Mouse (Mus musculus) liver, adult 2 months (tissue): ENCODE measurements around the gene Zfp692. TPM values are rescaled to one million over a fixed set of nuclear protein-coding genes. Genes with fewer than 3 reads are reported as not detected.
"Not testable (repeated sequence)": the region's sequence is repeated elsewhere in the genome, so short reads cannot be mapped to it uniquely, and the experiment has no call there.

Experiments
- DNase-seq: peaks from one replicate; pipeline ENCODE4 v3.0.0-alpha.2; 2011; ENCODE audit warnings: low read depth, low spot score; ENCODE audit errors: extremely low read depth
- H3K27ac ChIP-seq: fragments of 200-500 bp; replicated peaks from 2 replicates; pipeline ENCODE4 v1.5.1; 2012; ENCODE audit warnings: low read depth, mild to moderate bottlenecking, control low read depth, inconsistent platforms, low read length; ENCODE audit not compliant: insufficient read depth
- H3K27me3 ChIP-seq: fragments of 200-500 bp; 2 replicates; pipeline ENCODE4 v1.6.1; 2012; ENCODE audit warnings: mild to moderate bottlenecking, moderate library complexity, low read length, inconsistent platforms; ENCODE audit not compliant: control insufficient read depth, insufficient read depth
- H3K36me3 ChIP-seq: fragments of 200-500 bp; 2 replicates; pipeline ENCODE4 v1.6.1; 2012; ENCODE audit warnings: low read length, inconsistent platforms; ENCODE audit not compliant: control insufficient read depth, insufficient read depth
- H3K4me1 ChIP-seq: fragments of 200-500 bp; 2 replicates; pipeline ENCODE4 v1.6.1; 2011; ENCODE audit warnings: low read length; ENCODE audit not compliant: control insufficient read depth, insufficient read depth
- H3K4me3 ChIP-seq: fragments of 200-500 bp; 2 replicates; pipeline ENCODE4 v1.5.1; 2011; ENCODE audit warnings: low read depth, mild to moderate bottlenecking, control low read depth, low read length, moderate library complexity; ENCODE audit not compliant: insufficient read depth
- H3K79me2 ChIP-seq: fragments of 200-500 bp; 2 replicates; pipeline ENCODE4 v1.6.1; 2012; ENCODE audit warnings: inconsistent platforms, mild to moderate bottlenecking, low read length, moderate library complexity; ENCODE audit not compliant: control insufficient read depth, insufficient read depth
- H3K9ac ChIP-seq: fragments of 200-500 bp; 2 replicates; pipeline ENCODE4 v1.6.1; 2012; ENCODE audit warnings: low read depth, mild to moderate bottlenecking, control low read depth, inconsistent platforms, low read length
- CTCF ChIP-seq: fragments of 200-500 bp; IDR thresholded peaks from 2 replicates; pipeline ENCODE4 v1.5.1; 2011; ENCODE audit warnings: low read depth, low read length, control low read depth
- POLR2A ChIP-seq: fragments of 200-500 bp; IDR thresholded peaks from 2 replicates; pipeline ENCODE4 v1.6.1; 2011; ENCODE audit warnings: low read length, control low read depth; ENCODE audit not compliant: insufficient read depth; ENCODE audit errors: extremely low read depth
- WGBS: fragments of 180-500 bp; shearing (Covaris S2); methylation state at CpG from one replicate; pipeline ENCODE4 v1.1.7; 2018; 5-methylcytosine and 5-hydroxymethylcytosine counted together
- polyA plus RNA-seq: library from polyadenylated mRNA; depleted of rRNA; stranded (reverse); fragments of >200 nt; gene quantifications from 2 replicates; pipeline ENCODE4 v1.2.3, GENCODE M21; 2012; rRNA removed
- total RNA-seq: library from RNA; depleted of rRNA; stranded (reverse); fragments of >200 nt; gene quantifications from 2 replicates; pipeline ENCODE4 v1.2.3, GENCODE M21; 2014; rRNA removed

The Zfp692 gene
- total and polyA plus RNA-seq, 2 experiments = 2.3 to 8.9 TPM

GRCm38 (mm10) chr11:58354476-58354875 lies 47.6 kb downstream of the Zfp692 start:
- whole genome bisulfite sequencing = 62% methylated on average over 10 of the region's 10 CpGs
- Histone ChIP-seq H3K4me3 (no peak overlapping the region), H3K27me3 (no peaks in the 10 kb centered on the region), H3K36me3 (no peaks in the 10 kb centered on the region), H3K9ac (no peak overlapping the region), H3K27ac (no peak overlapping the region), H3K4me1 (no peaks in the 10 kb centered on the region), H3K79me2 (no peaks in the 10 kb centered on the region)
- no peak for DNase-seq
- TF ChIP-seq POLR2A (no peak), CTCF (no peak)

GRCm38 (mm10) chr11:58354927-58355326 lies 48.1 kb downstream of the Zfp692 start:
- H3K4me1 ChIP-seq = no peaks in the 10 kb centered on the region
- no peaks in the 10 kb centered on the region for H3K27me3 ChIP-seq
- H3K4me3 ChIP-seq = no peak overlapping the region
- DNase-seq = no peak
- no peak overlapping the region for H3K27ac ChIP-seq
- 76% methylated on average over 3 of the region's 3 CpGs for WGBS
- H3K36me3 ChIP-seq = no peaks in the 10 kb centered on the region
- TF ChIP-seq CTCF (no peak), POLR2A (no peak)
- H3K9ac ChIP-seq = no peak overlapping the region
- no peaks in the 10 kb centered on the region for H3K79me2 ChIP-seq

- H3K79me2 ChIP-seq = no peaks in the 10 kb centered on the region
- WGBS = 87% methylated on average over 3 of the region's 3 CpGs
These were observed 50.2 kb downstream of the Zfp692 start for GRCm38 (mm10) chr11:58357042-58357441.

GRCm38 (mm10) chr11:58357844-58358534 lies 51.1 kb downstream of the Zfp692 start:
- no peak for TF ChIP-seq POLR2A
- no peak for TF ChIP-seq CTCF
- Histone ChIP-seq H3K36me3 (no peaks in the 10 kb centered on the region), H3K27me3 (no peaks in the 10 kb centered on the region), H3K27ac (no peak overlapping the region), H3K79me2 (no peaks in the 10 kb centered on the region), H3K9ac (no peak overlapping the region), H3K4me3 (no peak overlapping the region), H3K4me1 (no peaks in the 10 kb centered on the region)
- no peak for DNase-seq
- 80% methylated on average over 6 of the region's 6 CpGs for WGBS

More at GRCm38 (mm10) chr11:58357042-58357441, 50.2 kb downstream of the Zfp692 start:
- no peak overlapping the region for H3K4me3 ChIP-seq
- DNase-seq = no peak
- no peaks in the 10 kb centered on the region for H3K4me1 ChIP-seq
- H3K27me3 ChIP-seq = no peaks in the 10 kb centered on the region
- no peak overlapping the region for H3K27ac ChIP-seq
- H3K9ac ChIP-seq = no peak overlapping the region
- no peaks in the 10 kb centered on the region for H3K36me3 ChIP-seq
- TF ChIP-seq CTCF = no peak
- TF ChIP-seq POLR2A = no peak

- not testable (repeated sequence) for H3K4me3 ChIP-seq, H3K36me3 ChIP-seq, H3K79me2 ChIP-seq, H3K27ac ChIP-seq, H3K27me3 ChIP-seq, DNase-seq, H3K4me1 ChIP-seq, H3K9ac ChIP-seq
- WGBS = no CpG with 5 or more reads among the region's 6 CpGs
These were observed 55.7 kb downstream of the Zfp692 start for GRCm38 (mm10) chr11:58362562-58362961.

Other genes with a start within 250 kb of the Zfp692 start
- not detected in 2 replicates for gene Gm12248, start 213.9 kb upstream of the Zfp692 start, total RNA-seq
- 1.7 TPM in 2 replicates for gene Gm12248, start 213.9 kb upstream of the Zfp692 start, polyA plus RNA-seq
- 48.0 and 49.1 TPM in 2 replicates for gene Cnot8, start 202.9 kb upstream of the Zfp692 start, total RNA-seq
- gene Cnot8, start 202.9 kb upstream of the Zfp692 start, polyA plus RNA-seq = 40.2 and 49.0 TPM in 2 replicates
- gene Gemin5, start 138.5 kb upstream of the Zfp692 start, total RNA-seq = 4.8 and 5.1 TPM in 2 replicates
- 2.5 and 3.5 TPM in 2 replicates for gene Gemin5, start 138.5 kb upstream of the Zfp692 start, polyA plus RNA-seq
- 34.5 and 41.1 TPM in 2 replicates for gene Mrpl22, start 135.4 kb upstream of the Zfp692 start, total RNA-seq
- 57.1 and 63.4 TPM in 2 replicates for gene Mrpl22, start 135.4 kb upstream of the Zfp692 start, polyA plus RNA-seq
- gene Igtp, start 107.5 kb upstream of the Zfp692 start, total RNA-seq = 32.5 and 33.0 TPM in 2 replicates
- gene Igtp, start 107.5 kb upstream of the Zfp692 start, polyA plus RNA-seq = 46.1 and 52.9 TPM in 2 replicates
- 21.8 and 23.9 TPM in 2 replicates for gene Irgm2, start 107.5 kb upstream of the Zfp692 start, total RNA-seq
- 29.6 and 40.8 TPM in 2 replicates for gene Irgm2, start 107.5 kb upstream of the Zfp692 start, polyA plus RNA-seq
- 0.07 TPM in 1 of 2 replicates, not detected in the other for gene 4930438A08Rik, start 32.3 kb upstream of the Zfp692 start, total RNA-seq
- gene 4930438A08Rik, start 32.3 kb upstream of the Zfp692 start, polyA plus RNA-seq = not detected in 2 replicates
- 20.7 and 23.8 TPM in 2 replicates for gene Zfp672, start 23.3 kb downstream of the Zfp692 start, total RNA-seq
- 14.9 and 18.6 TPM in 2 replicates for gene Zfp672, start 23.3 kb downstream of the Zfp692 start, polyA plus RNA-seq
- 8.9 and 10.3 TPM in 2 replicates for gene Sh3bp5l, start 23.7 kb downstream of the Zfp692 start, total RNA-seq
- 15.8 and 19.6 TPM in 2 replicates for gene Sh3bp5l, start 23.7 kb downstream of the Zfp692 start, polyA plus RNA-seq
- not detected in 2 replicates for gene Lypd8, start 72.0 kb downstream of the Zfp692 start, total RNA-seq
- 2.6 and 4.0 TPM in 2 replicates for gene Lypd8, start 72.0 kb downstream of the Zfp692 start, polyA plus RNA-seq
- not detected in 2 replicates for gene 1810065E05Rik, start 114.0 kb downstream of the Zfp692 start, total RNA-seq
- 0.22 TPM in 1 of 2 replicates, not detected in the other for gene 1810065E05Rik, start 114.0 kb downstream of the Zfp692 start, polyA plus RNA-seq
- gene Gm12253, start 125.5 kb downstream of the Zfp692 start, total RNA-seq = not detected in 2 replicates
- not detected in 2 replicates for gene Gm12253, start 125.5 kb downstream of the Zfp692 start, polyA plus RNA-seq
- not detected in 2 replicates for gene Lypd9, start 145.9 kb downstream of the Zfp692 start, total RNA-seq
- not detected in 2 replicates for gene Lypd9, start 145.9 kb downstream of the Zfp692 start, polyA plus RNA-seq
- not detected in 2 replicates for gene Olfr30, start 155.2 kb downstream of the Zfp692 start, total RNA-seq
- gene Olfr30, start 155.2 kb downstream of the Zfp692 start, polyA plus RNA-seq = not detected in 2 replicates
- gene Olfr332, start 185.5 kb downstream of the Zfp692 start, total RNA-seq = not detected in 2 replicates
- gene Olfr332, start 185.5 kb downstream of the Zfp692 start, polyA plus RNA-seq = not detected in 2 replicates
- gene Olfr331, start 195.5 kb downstream of the Zfp692 start, total RNA-seq = not detected in 2 replicates
- not detected in 2 replicates for gene Olfr331, start 195.5 kb downstream of the Zfp692 start, polyA plus RNA-seq
- not detected in 2 replicates for gene Olfr330, start 227.8 kb downstream of the Zfp692 start, total RNA-seq
- not detected in 2 replicates for gene Olfr330, start 227.8 kb downstream of the Zfp692 start, polyA plus RNA-seq
- gene Olfr329-ps, start 239.4 kb downstream of the Zfp692 start, total RNA-seq = not detected in 2 replicates
- not detected in 2 replicates for gene Olfr329-ps, start 239.4 kb downstream of the Zfp692 start, polyA plus RNA-seq
- 0.07 TPM in 1 of 2 replicates, not detected in the other for gene Olfr328, start 248.6 kb downstream of the Zfp692 start, total RNA-seq
- not detected in 2 replicates for gene Olfr328, start 248.6 kb downstream of the Zfp692 start, polyA plus RNA-seq